Comparison of ENCODE assay signal across 13 mouse cellular contexts in genomic region chr17:25794197-25794596, GRCm38 (mm10). TPM values are rescaled to one million over a fixed set of nuclear protein-coding genes. Genes with fewer than 3 reads are reported as not detected.
DNase-seq lines count a peak whose midpoint lies in the region; ATAC-seq and TF ChIP-seq lines count a peak whose summit lies in the region.
"Had no signal": no experiment of that assay in that cellular context is flagged by ENCODE, and none has a peak within 500 bp of the region (broad histone marks: within the 10 kb centered on the region; RNA-seq: fewer than 3 reads in every experiment).

No protein-coding gene starts in this region.

- H3K4me1 ChIP-seq in forebrain, embryonic 12.5 days = peaks cover 65% of the 10 kb centered on the region
- peaks cover 77% of the 10 kb centered on the region for H3K4me1 ChIP-seq in midbrain, embryonic 10.5 days
- H3K4me1 ChIP-seq in liver, postnatal 0 days (ENCODE audit: insufficient read depth) = peaks cover 27% of the 10 kb centered on the region

- intact Hi-C loops in heart, postnatal 36 days (cut with DNase I) = no loop called here

- 0 out of 2 replicates have a peak, but pooled peaks have one; percentile 24 for ATAC-seq in forebrain, embryonic 12.5 days (ENCODE audit: low FRiP score)
- no peak for ATAC-seq in liver, postnatal 0 days
- ATAC-seq: CD4-positive, CD25-positive, alpha-beta regulatory T cell, adult 4 months had no signal

- 10% methylated on average over 13 of the region's 13 CpGs for WGBS in forebrain, embryonic 12.5 days
- 42% methylated on average over 13 of the region's 13 CpGs for WGBS in midbrain, embryonic 10.5 days
- 82% methylated on average over 13 of the region's 13 CpGs for WGBS in liver, postnatal 0 days (ENCODE audit: insufficient replicate concordance)

- H3K36me3 ChIP-seq in forebrain, embryonic 12.5 days (replicated peaks) = peaks cover 7% of the 10 kb centered on the region
- peaks cover 36% of the 10 kb centered on the region for H3K36me3 ChIP-seq in midbrain, embryonic 10.5 days
- H3K36me3 ChIP-seq in liver, postnatal 0 days (replicated peaks; ENCODE audit: insufficient read depth, low read length) = peaks cover 4% of the 10 kb centered on the region; the same call in 1 of the 2 replicates

- peak overlapping the region; percentile 93 for H3K4me2 ChIP-seq in forebrain, embryonic 12.5 days
- H3K4me2 ChIP-seq in liver, postnatal 0 days (ENCODE audit: low read depth, low read length) = no peak overlapping the region

- peak overlapping the region; percentile 97 for H3K27ac ChIP-seq in forebrain, embryonic 12.5 days
- peak overlapping the region; percentile 96 for H3K27ac ChIP-seq in midbrain, embryonic 10.5 days (replicated peaks)
- no peak overlapping the region for H3K27ac ChIP-seq in liver, postnatal 0 days (ENCODE audit: low read depth)

- 0 out of 2 replicates have a peak overlapping the region, but pooled peaks have one; percentile 82 for H3K4me3 ChIP-seq in forebrain, embryonic 12.5 days (replicated peaks)
- H3K4me3 ChIP-seq in midbrain, embryonic 10.5 days = peak overlapping the region; percentile 85
- H3K4me3 ChIP-seq in liver, postnatal 0 days (ENCODE audit: low read depth, low read length) = no peak overlapping the region

- no peak for TF ChIP-seq CTCF in liver, postnatal 0 days (IDR thresholded peaks at IDR 0.05; ENCODE audit: low read depth)

- peak overlapping the region; percentile 80 for H3K9ac ChIP-seq in forebrain, embryonic 12.5 days
- no peak overlapping the region for H3K9ac ChIP-seq in liver, postnatal 0 days (replicated peaks)

- DNase-seq in heart, postnatal 4 days = peak; percentile 42
- DNase-seq in heart, postnatal 36 days = no peak
- peak; percentile 31 for DNase-seq in Muller cell, postnatal 12 days (ENCODE audit: inconsistent ontology term)
- peak; percentile 68 for DNase-seq in midbrain, embryonic 10.5 days (ENCODE audit: low spot score)
- no peak for DNase-seq in adrenal gland, adult 18-20 months (ENCODE audit: low spot score in 2 of 2)
- no peak for DNase-seq in frontal cortex, postnatal 10 days (ENCODE audit: low spot score in 2 of 2)
- no peak for DNase-seq in liver, postnatal 0 days
- DNase-seq: cerebellum, adult 11 months; lung, adult 2 months; thymus, adult 18-20 months had no signal

- H3K27me3 ChIP-seq in forebrain, embryonic 12.5 days = no peaks in the 10 kb centered on the region
- H3K27me3 ChIP-seq in midbrain, embryonic 10.5 days (ENCODE audit: low read depth, poor library complexity, severe bottlenecking) = no peaks in the 10 kb centered on the region
- H3K27me3 ChIP-seq in liver, postnatal 0 days (ENCODE audit: insufficient read depth, low read length) = no peaks in the 10 kb centered on the region

- H3K9me3 ChIP-seq in forebrain, embryonic 12.5 days = no peaks in the 10 kb centered on the region
- no peaks in the 10 kb centered on the region for H3K9me3 ChIP-seq in midbrain, embryonic 10.5 days (replicated peaks)
- no peaks in the 10 kb centered on the region for H3K9me3 ChIP-seq in liver, postnatal 0 days (ENCODE audit: low read length)

- no peak for TF ChIP-seq EP300 in liver, postnatal 0 days (IDR thresholded peaks at IDR 0.05; ENCODE audit: low read depth)

RNA-seq across cellular contexts. Expression of gene AC134908.4, which starts 1.3 kb away (rescaled TPM):
- total RNA-seq in heart, postnatal 4 days (2021) = 1 to 10 TPM in 1 of 2 experiments, under 1 TPM in 1; 0.86 to 1.2 TPM
- total RNA-seq in heart, postnatal 36 days (2021) = under 1 TPM in 1 of 2 experiments, not detected in 1; 0.46 TPM
- not detected in 2 replicates for polyA plus RNA-seq in forebrain, embryonic 12.5 days (2016; fragmentation: Nextera tagmentation; extraction: Ambion mirVana)
- 2.9 TPM in 1 of 2 replicates, not detected in the other for polyA plus RNA-seq in midbrain, embryonic 10.5 days (2016; fragmentation: Nextera tagmentation; extraction: Ambion mirVana)
- total RNA-seq in adrenal gland, adult 18-20 months (2021) = 1 to 10 TPM in 1 of 2 experiments, not detected in 1; 1.4 TPM
- polyA plus RNA-seq in liver, postnatal 0 days (2015; fragmentation: Nextera tagmentation; extraction: Ambion mirVana) = not detected in 2 replicates
- polyA plus RNA-seq: CD4-positive, CD25-positive, alpha-beta regulatory T cell, adult 4 months had no signal

RNA-seq across cellular contexts. Expression of gene Fam173a, which starts 1.5 kb away (rescaled TPM):
- 10 to 100 TPM; 41.0 to 44.2 TPM for total RNA-seq in heart, postnatal 4 days (2021)
- total RNA-seq in heart, postnatal 36 days (2021) = 10 to 100 TPM; 39.2 to 39.7 TPM
- 76.7 and 80.8 TPM in 2 replicates for polyA plus RNA-seq in forebrain, embryonic 12.5 days (2016; fragmentation: Nextera tagmentation; extraction: Ambion mirVana)
- 71.8 and 88.0 TPM in 2 replicates for polyA plus RNA-seq in midbrain, embryonic 10.5 days (2016; fragmentation: Nextera tagmentation; extraction: Ambion mirVana)
- 10 to 100 TPM; 78.0 to 89.1 TPM for total RNA-seq in adrenal gland, adult 18-20 months (2021)
- 51.5 and 51.6 TPM in 2 replicates for polyA plus RNA-seq in liver, postnatal 0 days (2015; fragmentation: Nextera tagmentation; extraction: Ambion mirVana)

RNA-seq across cellular contexts. Expression of gene Metrn, which starts 2.7 kb away (rescaled TPM):
- total RNA-seq in heart, postnatal 4 days (2021) = 10 to 100 TPM; 48.4 to 49.3 TPM
- 10 to 100 TPM; 64.3 to 72.0 TPM for total RNA-seq in heart, postnatal 36 days (2021)
- polyA plus RNA-seq in forebrain, embryonic 12.5 days (2016; fragmentation: Nextera tagmentation; extraction: Ambion mirVana) = 61.2 and 79.6 TPM in 2 replicates
- polyA plus RNA-seq in midbrain, embryonic 10.5 days (2016; fragmentation: Nextera tagmentation; extraction: Ambion mirVana) = 174 and 205 TPM in 2 replicates
- total RNA-seq in adrenal gland, adult 18-20 months (2021) = 10 to 100 TPM; 23.7 to 25.7 TPM
- polyA plus RNA-seq in liver, postnatal 0 days (2015; fragmentation: Nextera tagmentation; extraction: Ambion mirVana) = 11.9 TPM in 2 replicates

RNA-seq across cellular contexts. Expression of gene Ccdc78, which starts 7.8 kb away (rescaled TPM):
- not detected for total RNA-seq in heart, postnatal 4 days (2021)
- not detected for total RNA-seq in heart, postnatal 36 days (2021)
- 0.32 and 0.69 TPM in 2 replicates for polyA plus RNA-seq in forebrain, embryonic 12.5 days (2016; fragmentation: Nextera tagmentation; extraction: Ambion mirVana)
- 0.79 and 1.2 TPM in 2 replicates for polyA plus RNA-seq in midbrain, embryonic 10.5 days (2016; fragmentation: Nextera tagmentation; extraction: Ambion mirVana)
- total RNA-seq in adrenal gland, adult 18-20 months (2021) = not detected
- polyA plus RNA-seq in liver, postnatal 0 days (2015; fragmentation: Nextera tagmentation; extraction: Ambion mirVana) = not detected in 2 replicates
- total RNA-seq: layer of hippocampus, postnatal 25 days had no signal

RNA-seq across cellular contexts. Expression of gene Haghl, which starts 8.7 kb away (rescaled TPM):
- total RNA-seq in heart, postnatal 4 days (2021) = 10 to 100 TPM; 27.8 to 29.4 TPM
- total RNA-seq in heart, postnatal 36 days (2021) = 10 to 100 TPM; 10.7 to 11.4 TPM
- polyA plus RNA-seq in forebrain, embryonic 12.5 days (2016; fragmentation: Nextera tagmentation; extraction: Ambion mirVana) = 99.1 and 100 TPM in 2 replicates
- 75.8 and 103 TPM in 2 replicates for polyA plus RNA-seq in midbrain, embryonic 10.5 days (2016; fragmentation: Nextera tagmentation; extraction: Ambion mirVana)
- 10 to 100 TPM; 17.4 to 23.7 TPM for total RNA-seq in adrenal gland, adult 18-20 months (2021)
- polyA plus RNA-seq in liver, postnatal 0 days (2015; fragmentation: Nextera tagmentation; extraction: Ambion mirVana) = 8.3 and 9.4 TPM in 2 replicates

Comparison
In these comparisons a context has a peak if more than half of its experiments do, and no peak if none do; other contexts are left out.
1. DNase-seq: peak in heart, postnatal 4 days (single experiment), Muller cell, postnatal 12 days (single experiment) and midbrain, embryonic 10.5 days (single experiment); none in heart, postnatal 36 days (0 of 2), adrenal gland, adult 18-20 months (0 of 2), frontal cortex, postnatal 10 days (0 of 2) and liver, postnatal 0 days (single experiment).